Mouse (Mus musculus): Measurements from ENCODE around the gene Osbpl3.
"Not testable (repeated sequence)": the region's sequence is repeated elsewhere in the genome, so short reads cannot be mapped to it uniquely, and the experiment has no call there.

Gene Osbpl3

DNA sequence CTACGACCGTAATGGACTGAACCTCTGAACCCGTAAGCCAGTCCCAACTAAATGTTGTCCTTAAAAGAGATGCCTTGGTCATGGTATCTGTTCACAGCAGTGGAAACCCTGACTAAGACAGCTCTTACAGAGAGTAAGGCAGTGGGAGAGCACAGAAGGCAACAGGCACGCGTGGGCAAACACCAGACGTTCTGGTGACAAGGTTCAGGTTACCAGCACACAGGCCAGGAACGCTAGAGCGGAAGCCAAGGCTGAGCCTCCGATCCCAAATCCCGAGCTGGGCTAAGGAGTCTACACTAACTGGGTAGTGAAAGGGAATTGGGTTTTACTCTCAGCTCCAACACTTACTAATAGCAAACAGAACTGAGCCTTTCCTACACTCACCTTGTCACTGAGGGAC is 3.8 kb downstream of the Osbpl3 start:
- DNase-seq, result no peak

DNA sequence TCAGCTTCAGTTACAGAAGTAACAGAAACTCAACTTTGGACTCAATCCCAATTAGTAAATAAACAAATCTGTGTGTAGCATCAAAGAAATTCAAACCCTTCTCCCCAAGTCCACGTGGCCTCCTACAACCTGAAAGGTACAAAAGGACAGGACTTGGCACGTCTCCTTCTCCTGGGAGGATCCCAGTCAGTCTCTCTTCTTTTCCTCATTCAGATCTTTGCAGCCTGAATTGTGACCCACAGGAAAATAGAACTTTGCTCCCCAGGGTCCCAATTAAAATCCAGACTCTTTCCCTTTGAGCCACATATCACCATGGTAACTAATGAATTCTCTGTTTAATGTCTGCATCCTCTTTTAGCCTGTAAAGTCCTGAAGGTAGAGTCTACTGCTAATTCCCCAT is 10.4 kb downstream of the Osbpl3 start:
- no peak for DNase-seq

DNA sequence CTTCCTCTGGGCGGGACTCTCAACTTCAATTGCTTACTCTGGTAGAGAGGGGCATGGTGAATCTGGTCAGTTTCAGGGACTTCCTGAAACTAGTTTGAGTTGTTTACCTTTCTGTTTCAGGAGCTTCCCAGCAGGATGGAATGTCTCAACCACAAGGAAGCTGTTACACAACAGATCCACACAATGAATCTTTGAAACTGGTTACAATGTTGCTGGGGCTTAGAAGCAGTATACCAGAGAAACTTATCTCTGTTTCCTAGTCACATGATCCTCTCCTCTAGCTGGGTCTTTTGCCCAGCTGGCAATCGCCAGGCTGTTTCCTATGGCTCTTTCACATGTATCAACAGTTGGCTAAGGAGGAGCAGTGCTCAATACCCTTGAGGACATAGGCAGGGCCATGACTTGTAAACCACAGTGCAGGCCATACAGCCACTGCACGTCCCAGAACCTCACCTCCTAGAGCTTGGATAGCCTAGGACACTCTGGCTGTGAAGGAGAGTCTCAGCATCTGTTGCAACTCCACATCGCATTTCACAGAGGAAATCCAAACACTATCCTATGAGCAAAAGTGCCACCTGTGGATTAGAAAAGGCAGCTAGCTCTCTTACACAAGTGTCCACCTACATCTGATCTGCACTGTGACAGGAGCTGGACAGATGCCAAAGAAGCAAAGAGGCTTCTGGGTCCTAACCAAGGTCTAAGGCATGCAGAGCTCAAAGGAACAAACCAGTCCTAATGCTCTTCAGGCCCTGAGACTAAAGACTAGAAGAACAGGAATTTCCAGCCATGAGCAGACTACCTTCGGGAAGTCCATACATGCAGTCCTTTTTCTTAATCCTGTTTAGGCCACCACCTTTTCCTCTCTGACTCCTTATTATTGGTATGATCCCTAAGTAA is 14.8 kb downstream of the Osbpl3 start:
- no peak for DNase-seq

DNA sequence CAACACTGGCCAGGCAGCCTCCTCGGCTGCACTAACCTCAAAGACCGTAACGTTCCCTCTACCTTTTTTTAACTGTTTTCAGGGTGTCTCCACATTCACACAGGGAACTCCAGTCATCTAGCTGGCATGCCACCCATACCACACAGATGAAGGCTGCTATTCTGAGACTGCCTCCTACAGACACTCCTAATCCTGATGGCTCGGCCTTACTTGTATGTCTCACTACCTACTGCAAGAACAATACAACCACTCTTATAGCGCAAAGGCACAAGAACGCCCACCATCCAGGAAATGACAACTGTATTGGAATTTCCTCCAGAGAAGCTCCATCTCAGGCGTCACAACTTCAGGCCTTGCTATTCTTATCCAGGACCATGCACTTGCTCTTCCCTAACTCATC is 15.8 kb downstream of the Osbpl3 start:
- no peak for DNase-seq

DNA sequence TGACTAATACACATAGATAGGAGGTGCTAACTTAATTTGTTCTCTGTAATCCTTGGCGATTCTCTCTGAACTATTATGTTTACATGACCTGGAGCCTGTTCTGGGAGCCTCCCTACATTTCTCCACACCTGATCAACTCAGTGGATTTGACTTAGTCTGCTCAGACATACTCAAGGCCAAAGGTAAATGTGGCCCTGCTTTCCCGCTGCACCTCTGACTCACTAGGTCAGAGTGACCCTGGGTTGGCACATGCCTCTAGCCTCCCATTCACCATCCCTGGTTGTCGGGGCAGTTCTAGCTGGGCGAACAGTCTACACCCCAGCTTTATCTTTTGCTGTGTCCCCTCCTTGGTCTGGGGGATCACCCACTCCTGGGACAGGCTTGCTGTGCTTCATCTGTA is 17.1 kb downstream of the Osbpl3 start:
- not testable (repeated sequence) for DNase-seq

DNA sequence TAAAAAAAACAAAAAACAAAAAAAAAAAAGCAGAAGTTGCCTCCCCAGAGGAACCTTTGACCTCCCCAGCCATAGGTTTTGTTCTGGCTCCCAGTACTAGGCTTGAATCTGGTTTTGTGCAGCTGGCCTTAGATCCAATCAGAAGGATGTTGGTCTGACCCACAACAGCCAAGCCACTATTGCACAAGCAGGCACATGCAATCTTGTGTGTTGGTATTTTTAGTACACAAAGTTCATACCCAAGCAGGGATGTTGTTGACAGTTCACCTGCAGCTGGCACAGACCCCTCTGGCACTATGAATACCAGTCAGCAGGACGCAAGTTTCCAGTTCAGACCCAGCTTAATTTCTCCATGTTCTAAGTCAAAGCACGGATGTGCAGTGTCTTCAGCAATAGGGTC is 18.2 kb downstream of the Osbpl3 start:
- no peak for DNase-seq

DNA sequence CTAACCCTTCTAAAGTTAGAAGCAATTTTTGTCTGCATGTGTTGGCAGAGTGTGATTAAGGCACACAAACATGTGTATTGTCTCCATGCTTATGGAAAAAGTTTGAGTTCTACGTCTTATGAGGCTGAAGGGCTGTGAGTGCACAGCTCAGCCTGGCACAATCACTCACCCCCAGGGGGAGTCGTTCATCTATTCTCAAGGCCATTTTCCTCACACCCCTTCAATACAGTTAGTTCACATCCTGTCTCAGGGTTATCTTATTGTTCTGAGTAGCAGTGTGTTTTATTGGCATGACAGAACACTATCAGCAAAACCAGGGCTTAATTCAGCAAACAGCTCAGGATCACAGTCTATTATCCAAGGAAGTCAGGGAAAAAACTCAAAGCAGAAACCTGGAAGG is 19.3 kb downstream of the Osbpl3 start:
- no peak for DNase-seq

DNA sequence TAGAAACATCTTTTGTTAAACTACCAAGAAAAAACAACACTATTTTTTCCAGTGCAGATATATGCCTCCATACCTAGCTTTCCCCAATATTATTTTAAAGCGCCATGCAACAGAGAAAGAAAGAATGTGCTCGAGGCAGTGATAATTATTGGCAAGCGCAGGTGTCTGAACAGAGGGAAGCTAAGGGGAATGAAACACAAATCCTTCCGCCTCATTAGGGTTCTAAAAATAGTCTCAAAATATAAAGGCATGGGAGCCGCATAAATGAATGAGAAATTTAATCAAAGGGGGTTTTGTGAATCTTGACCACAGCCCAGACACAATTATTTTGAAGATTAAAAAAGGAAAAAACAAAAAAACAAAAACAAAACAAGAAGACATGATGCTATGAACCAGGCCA is 23.5 kb downstream of the Osbpl3 start:
- DNase-seq, result no peak

DNA sequence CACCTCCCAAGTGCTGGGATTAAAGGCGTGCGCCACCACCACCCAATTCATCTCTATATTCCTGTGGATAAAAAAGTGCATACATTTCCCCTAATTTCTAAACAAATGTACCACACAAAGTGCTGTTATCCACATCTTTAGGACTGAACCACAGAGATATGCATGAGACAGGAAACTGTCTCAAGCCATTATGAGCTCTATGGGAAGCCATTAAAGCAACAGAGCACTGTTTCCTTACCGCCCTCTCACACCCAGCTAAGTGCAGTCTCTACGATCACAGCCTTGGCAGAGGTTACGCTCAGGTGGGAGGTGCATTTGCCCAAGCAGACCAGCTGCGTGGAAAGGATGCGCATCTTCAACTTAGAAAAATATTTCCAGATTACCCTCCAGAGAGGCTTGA is 26.7 kb downstream of the Osbpl3 start:
- no peak for DNase-seq

DNA sequence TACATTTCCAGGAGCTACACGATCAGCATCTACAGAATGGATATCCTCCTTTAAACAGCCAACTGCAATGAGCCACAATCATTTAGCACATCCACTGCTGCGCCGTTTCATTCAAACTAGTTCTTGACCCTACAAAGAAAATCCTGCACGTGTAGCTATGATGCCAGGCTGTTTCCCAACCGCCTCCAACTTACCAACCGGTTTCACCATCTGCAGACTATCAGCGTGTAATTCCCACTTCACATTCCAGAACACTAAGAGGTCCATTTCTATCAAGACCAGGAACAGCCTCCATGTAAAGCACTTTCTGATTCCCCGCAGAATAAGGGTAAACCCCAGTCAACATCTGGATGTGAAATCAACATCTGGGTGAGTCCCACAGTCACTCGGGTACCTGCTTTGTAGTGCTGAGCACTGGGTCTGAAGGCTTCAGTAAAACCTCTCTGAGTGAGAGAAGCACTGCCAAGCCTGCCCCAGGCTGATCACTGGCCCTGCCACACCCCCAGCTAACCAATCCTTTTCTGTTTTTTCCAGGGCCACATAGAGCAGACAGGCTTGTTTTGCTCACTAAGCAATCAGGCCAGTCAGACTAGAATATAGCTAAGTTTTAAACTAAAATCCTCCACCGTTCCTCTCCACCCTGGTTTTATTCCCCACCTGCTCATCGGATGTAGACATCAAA is 28.8 kb downstream of the Osbpl3 start:
- peak; percentile 39 for DNase-seq

DNA sequence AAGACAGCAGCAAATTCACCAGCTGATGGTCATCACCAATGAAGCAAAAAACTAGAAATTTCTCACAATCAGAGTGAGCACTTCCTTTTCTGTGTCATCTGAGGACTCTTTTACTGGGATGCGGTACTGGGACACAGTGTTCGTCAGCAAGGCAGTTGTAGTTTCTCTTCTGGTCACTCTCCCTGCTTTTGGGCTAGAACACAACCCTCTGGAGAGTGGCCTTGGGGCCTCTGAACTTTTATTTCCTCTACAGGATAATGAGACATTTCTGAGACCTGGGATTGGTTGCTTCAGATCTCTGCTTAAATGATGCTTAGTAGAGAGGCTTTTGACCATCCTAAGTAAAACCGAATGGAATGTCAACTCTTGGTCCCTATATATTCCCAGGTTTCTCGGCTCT is 29.4 kb downstream of the Osbpl3 start:
- no peak for DNase-seq

DNA sequence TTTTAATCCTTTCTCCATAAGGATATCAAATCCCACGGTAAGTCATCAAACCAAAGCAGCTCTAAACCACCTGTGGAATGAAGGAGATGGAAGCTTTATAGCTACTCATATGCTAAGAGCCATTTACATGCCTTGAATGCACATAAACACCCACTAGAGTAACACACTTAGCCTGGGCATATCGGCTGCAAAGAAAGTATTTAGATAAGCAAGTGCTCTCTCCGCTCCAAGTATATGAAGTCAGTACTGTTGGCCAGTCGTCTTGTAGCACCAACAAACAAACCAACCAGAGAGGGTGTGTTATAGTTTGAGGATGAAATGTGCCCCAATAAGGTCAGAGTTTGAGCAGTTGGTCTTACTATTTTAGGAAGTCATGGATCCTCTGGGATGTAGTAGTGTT is 31.7 kb downstream of the Osbpl3 start:
- DNase-seq, result no peak

DNA sequence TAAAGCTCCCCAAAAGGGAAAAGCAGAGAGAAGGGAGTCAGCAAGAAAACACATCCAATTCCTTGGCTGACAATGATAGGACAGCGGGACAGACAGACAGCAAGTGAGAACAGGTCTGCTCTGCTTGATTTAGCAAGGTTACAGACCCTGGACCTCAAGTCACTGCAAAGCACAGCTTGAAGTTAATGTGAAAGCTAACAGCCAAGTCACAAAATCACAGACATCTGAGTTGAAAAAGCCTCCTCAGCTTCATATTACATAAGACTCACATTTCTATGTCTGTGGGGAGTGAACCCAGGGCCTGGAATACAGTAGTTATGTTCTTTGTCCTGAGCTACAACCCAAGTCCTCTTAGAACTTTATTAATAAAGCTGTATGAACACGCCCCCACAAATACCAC is 35.6 kb downstream of the Osbpl3 start:
- peak; percentile 35 for DNase-seq

DNA sequence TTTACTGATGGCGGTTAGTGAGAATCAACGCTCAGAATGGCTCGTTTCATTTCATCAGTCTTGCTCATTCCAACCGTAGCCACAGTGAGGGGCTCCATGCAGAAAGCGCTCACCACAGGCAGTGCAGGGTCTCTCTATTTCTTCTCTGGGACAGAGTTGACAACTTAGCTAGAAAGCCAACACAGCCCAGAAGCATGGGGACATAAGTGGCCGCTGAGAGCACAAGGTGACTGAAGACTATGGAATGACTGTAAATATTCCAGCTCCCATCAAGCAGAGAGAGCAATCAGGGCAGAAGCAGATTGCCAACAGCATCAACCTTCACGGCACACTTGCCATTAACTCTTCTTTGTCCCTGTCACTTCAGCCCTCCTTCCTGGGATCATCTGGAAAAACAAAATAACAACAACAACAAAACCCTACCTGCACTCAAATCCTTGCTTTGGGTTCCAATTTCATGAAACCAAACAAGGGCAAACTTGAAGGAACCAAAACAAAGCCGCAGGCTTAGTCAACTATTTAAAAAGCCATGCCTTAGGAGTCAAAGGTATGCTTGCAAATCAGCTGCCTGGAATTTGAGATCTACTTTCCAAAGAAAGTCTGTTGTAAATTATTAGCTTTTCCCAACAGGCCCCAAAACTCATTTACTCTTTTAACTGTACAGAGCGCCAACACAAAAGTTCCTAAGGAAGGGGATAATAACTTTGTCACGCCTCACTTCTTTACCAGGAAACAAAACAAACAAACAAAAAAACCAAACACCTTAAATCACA is 36.3 kb downstream of the Osbpl3 start:
- peak; percentile 59 for DNase-seq

DNA sequence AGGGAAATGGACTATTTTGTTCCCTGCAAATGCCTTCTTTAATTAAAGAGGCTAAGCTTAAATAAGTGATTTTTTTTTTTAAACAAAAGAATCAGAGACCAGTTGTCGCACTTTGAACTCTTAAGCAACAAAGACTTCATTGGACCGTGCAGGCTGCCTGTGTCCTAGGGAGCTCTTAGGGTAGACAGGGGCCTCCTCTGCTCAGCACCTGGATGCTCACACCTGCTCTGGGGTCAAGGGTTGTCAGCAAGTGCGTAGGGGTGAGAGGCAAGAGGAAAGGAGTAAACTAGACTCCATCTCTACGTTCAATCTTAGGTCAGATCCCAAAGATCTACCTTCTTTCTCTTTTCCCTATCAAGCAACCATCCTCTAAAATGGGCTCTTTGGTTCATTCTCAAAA is 37.0 kb downstream of the Osbpl3 start:
- DNase-seq, result peak; percentile 38

DNA sequence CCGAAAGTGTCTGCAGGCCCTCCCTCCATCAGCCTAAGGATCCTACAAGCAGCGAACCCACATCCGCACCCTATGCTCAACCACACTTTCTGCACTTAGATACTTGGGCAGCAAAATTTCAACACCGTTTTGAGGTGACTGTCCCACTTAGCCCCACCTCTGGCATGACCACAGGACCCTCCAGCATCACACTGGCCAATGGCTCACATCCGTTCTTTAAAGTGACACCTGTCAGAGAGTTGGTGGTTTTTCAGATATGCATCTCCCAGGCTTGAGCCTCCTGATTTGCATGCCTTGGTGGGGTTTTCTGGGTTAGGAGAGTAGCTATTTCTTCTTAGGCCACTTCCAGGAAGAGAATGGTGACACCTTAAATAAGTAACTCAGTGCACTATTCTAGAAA is 39.1 kb downstream of the Osbpl3 start:
- DNase-seq, result no peak

DNA sequence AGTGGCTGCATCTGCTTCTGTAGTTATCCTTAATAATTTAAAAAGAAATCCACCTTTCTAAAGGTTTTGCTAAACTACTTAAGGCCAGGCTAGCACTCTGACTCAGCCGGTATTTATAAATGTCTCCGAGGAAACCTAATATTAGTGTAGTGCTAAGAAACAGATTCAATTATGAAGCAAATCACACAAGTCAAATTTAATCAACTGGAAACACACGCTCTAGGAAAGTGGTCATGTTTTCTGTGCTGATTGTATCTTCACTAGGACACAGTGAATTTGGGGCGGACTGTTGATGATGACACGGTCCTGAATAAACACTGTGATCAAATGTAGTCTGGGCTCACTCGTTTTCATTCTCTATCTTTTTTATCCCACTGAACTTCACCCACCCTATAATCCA is 40.6 kb downstream of the Osbpl3 start:
- DNase-seq, result no peak

DNA sequence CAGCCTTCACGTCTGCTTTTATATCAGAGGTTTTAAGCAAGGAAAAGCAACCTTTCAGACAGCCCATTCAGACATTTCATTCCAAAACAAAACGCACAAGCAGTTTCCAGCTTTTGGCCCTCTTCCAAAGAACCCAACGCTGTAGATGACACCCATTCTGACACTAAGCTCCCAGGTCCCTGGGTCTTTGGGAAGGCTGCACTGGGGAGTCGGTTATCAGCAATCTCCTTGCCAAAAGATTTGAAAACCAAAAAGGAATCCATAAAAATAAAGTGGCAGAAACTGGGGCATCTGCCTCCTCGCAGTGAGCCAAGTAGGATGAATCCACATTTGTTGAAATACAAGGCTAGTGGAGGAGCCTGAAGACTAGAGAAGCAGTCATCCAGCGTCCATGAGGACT is 41.5 kb downstream of the Osbpl3 start:
- DNase-seq, result no peak

DNA sequence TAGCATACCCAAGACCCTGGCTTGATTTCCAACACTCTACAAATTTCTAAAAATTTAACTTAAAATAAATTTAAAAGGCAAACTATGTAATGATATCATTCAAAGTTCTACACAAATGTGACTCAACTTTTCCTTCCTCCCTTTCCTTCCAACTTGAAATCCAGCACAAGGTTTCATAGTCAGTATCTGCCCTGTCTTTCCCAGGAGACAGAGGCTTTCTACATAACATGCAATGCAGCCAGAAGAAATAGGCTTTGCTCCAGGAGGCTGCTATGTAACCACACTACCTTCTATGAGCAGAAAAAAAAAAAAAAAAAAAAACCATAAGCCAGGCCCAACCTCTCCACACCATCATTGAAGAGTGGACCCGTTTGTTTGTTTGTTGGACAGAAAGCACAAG is 42.6 kb downstream of the Osbpl3 start:
- no peak for DNase-seq

DNA sequence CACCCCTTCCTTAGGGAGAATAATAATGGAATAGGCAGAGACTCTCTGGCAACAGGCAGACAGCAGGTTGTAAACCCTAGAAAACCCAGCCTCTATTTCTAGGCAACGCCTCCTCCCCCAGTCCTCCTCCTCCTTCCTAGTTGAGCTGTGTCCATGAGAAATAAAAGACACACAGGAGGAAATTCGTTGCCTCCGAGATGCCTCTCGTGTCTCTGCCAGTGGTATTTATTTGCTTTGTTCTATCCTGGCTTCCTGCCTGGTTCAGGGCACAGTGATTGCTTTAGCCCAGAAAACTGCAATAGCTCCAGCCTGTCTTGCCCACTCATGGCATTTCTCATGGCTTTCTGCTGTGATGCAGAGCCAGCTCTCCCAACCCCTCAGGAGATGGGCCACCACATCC is 43.8 kb downstream of the Osbpl3 start:
- DNase-seq, result no peak

DNA sequence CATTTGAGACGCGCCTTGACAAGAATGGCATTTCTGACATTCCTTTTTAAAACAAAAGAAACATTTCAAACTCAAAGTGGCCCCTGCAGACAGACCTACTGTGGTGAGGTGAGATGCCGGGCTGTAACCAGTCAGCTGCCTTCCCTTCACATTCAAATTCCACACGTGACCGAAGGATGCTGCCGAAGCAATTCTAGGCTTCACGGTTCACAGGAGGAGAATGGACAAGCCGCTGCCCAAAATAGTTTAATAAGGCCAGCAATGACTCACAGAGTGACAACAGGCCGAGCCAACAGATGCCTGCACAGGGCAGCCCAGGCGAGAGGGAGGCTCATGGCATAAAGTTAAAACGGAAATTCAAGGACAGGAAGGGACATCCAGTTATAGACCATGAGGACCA is 51.3 kb downstream of the Osbpl3 start:
- DNase-seq, result peak; percentile 68

DNA sequence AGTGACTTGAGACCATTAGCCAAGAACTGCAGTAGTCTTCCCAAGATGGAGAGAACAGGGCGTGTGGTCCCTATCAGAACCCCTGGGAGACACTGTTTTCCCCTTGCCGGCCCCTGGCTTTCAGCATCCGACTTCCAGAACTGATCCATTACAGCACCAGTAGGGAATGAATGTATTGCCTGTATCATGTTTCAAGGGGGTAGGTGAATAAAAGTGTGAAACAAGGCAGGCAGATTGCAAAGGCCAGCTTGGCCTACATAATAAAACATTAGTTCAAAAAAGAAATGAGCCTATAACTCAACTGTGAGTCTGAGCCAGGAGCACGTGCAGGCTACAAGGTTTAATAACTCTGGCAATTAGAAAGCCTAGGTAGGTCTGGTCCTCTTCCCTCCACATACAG is 52.5 kb downstream of the Osbpl3 start:
- no peak for DNase-seq

DNA sequence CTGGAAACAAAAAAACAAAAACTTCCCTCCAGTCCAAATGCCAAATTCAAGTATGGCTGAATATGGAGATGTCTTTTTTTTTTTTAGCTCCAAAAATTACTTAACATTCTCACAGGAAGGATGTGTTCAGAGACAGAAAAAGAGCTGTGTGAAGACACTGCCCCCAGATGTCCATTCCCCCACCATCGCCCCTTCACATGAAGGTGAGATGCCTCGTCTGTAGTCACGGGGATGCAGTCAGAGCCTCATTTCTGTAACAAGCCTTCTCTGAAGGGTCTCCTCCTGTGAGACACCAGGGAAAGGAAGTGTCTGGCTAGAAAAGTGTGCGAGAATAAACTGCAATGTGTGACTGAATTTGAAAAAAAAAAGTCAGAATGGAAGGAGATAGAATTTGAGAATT is 53.1 kb downstream of the Osbpl3 start:
- DNase-seq, result no peak

DNA sequence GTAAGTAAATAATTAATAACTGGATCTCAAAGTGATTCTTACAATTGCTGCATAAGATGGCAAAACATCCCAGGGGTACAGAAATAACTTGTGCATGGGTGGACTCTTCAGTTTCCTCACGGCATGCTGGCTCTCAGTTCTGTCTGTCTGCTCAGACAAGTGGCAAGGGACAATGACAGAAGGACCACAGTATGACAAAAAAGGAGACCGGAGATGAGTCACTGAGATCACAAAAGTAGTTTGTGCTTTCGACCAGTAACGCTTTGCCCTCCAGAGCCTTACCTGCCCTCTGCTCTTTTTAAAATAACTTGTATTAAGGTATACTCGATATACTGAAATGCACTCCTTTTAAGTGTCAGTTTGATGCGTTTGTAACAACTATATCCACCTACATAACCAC is 55.8 kb downstream of the Osbpl3 start:
- DNase-seq, result no peak

Data from kidney, adult 18-20 months (tissue).